Mouse (Mus musculus) erythroid progenitor cell, adult 5-6 weeks (primary cell): ENCODE results near the gene Otud7b. TPM values are rescaled to one million over a fixed set of nuclear protein-coding genes. Genes with fewer than 3 reads are reported as not detected.

Experiments
- ATAC-seq: replicated peaks from 2 replicates; pipeline ENCODE4 v1.8.0; 2016; ENCODE audit warnings: moderate number of reproducible peaks, mild to moderate bottlenecking, moderate TSS enrichment, inconsistent platforms; ENCODE audit not compliant: poor library complexity, low FRiP score, severe bottlenecking
- total RNA-seq, 2 experiments: library from RNA; stranded (forward) in 1 of 2; stranded (reverse) in 1 of 2; fragments of 150-400 nt in 1 of 2; fragments of 186-747, 209-891 nt in 1 of 2; gene quantifications; 2 replicates each; pipeline versions ENCODE4 v1.2.3 to v1.2.4; 2015 to 2017; ENCODE audit warnings: low replicate concordance in 2 of 2

Gene Otud7b
- total RNA-seq, 2 experiments from 2014 or later = 4.6 to 28.5 TPM

DNA sequence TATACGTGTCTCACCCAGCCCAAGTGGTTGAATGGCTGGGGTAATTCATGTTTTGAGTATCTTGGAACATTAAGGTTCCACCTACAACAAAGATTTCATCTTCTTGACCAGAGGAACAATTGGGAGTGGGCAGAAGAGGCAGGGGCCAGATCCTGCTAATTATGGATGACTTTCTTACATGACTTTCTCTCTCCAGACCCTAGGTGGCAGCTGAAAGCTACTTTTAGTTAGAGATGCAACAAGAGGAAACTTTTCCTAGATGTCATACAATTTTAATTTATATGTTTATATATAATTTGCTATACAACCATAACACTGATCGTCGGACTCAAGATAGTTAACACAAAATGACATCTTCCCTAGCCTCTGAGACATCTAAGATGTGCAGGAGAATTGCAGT is 103.5 kb downstream of the Otud7b start:
- ATAC-seq = no peak

DNA sequence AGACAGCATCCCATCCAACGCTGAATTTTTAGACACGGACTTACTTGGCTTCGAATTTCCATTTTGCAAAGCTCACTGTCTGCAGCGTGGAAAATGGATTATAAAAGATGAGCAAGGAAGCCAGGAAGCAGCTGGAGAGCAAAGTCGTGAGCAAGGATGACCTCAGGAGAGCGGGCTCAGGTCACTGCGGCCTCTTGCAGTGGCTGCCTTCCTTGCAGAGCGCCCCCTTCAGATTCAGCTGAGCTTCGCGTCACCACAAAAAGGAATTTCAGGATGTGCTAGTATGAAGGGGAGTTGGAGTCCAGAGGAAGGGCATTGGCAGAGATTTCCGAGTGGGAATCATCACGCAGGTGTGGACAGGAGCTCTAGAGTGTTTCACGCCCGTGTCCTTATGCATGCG is 104.9 kb downstream of the Otud7b start:
- no peak for ATAC-seq

Other genes starting within 250 kb of the Otud7b start
- gene Prpf3, start 248.6 kb upstream of the Otud7b start, total RNA-seq (2015; ENCODE audit: low replicate concordance) = 56.2 and 83.6 TPM in 2 replicates
- 37.7 and 84.2 TPM in 2 replicates for gene Prpf3, start 248.6 kb upstream of the Otud7b start, total RNA-seq (2017; ENCODE audit: low replicate concordance)
- 43.2 and 59.5 TPM in 2 replicates for gene Mrps21, start 233.0 kb upstream of the Otud7b start, total RNA-seq (2015; ENCODE audit: low replicate concordance)
- gene Mrps21, start 233.0 kb upstream of the Otud7b start, total RNA-seq (2017; ENCODE audit: low replicate concordance) = 102 and 123 TPM in 2 replicates
- not detected in 2 replicates for gene Ciart, start 222.3 kb upstream of the Otud7b start, total RNA-seq (2015; ENCODE audit: low replicate concordance)
- 1.8 TPM in 1 of 2 replicates, not detected in the other for gene Ciart, start 222.3 kb upstream of the Otud7b start, total RNA-seq (2017; ENCODE audit: low replicate concordance)
- 8.8 and 10.1 TPM in 2 replicates for gene BC028528, start 212.5 kb upstream of the Otud7b start, total RNA-seq (2015; ENCODE audit: low replicate concordance)
- 5.8 and 26.0 TPM in 2 replicates for gene BC028528, start 212.5 kb upstream of the Otud7b start, total RNA-seq (2017; ENCODE audit: low replicate concordance)
- 7.6 and 8.0 TPM in 2 replicates for gene Aph1a, start 210.6 kb upstream of the Otud7b start, total RNA-seq (2015; ENCODE audit: low replicate concordance)
- gene Aph1a, start 210.6 kb upstream of the Otud7b start, total RNA-seq (2017; ENCODE audit: low replicate concordance) = 9.6 and 14.6 TPM in 2 replicates
- not detected in 2 replicates for gene Car14, start 199.8 kb upstream of the Otud7b start, total RNA-seq (2015; ENCODE audit: low replicate concordance)
- not detected in 2 replicates for gene Car14, start 199.8 kb upstream of the Otud7b start, total RNA-seq (2017; ENCODE audit: low replicate concordance)
- gene Anp32e, start 175.3 kb upstream of the Otud7b start, total RNA-seq (2015; ENCODE audit: low replicate concordance) = 153 and 197 TPM in 2 replicates
- 541 and 717 TPM in 2 replicates for gene Anp32e, start 175.3 kb upstream of the Otud7b start, total RNA-seq (2017; ENCODE audit: low replicate concordance)
- gene Plekho1, start 108.5 kb upstream of the Otud7b start, total RNA-seq (2015; ENCODE audit: low replicate concordance) = 12.6 and 13.4 TPM in 2 replicates
- 8.6 and 18.6 TPM in 2 replicates for gene Plekho1, start 108.5 kb upstream of the Otud7b start, total RNA-seq (2017; ENCODE audit: low replicate concordance)
- 9.0 and 32.3 TPM in 2 replicates for gene Vps45, start 46.1 kb upstream of the Otud7b start, total RNA-seq (2015; ENCODE audit: low replicate concordance)
- 8.2 and 34.4 TPM in 2 replicates for gene Vps45, start 46.1 kb upstream of the Otud7b start, total RNA-seq (2017; ENCODE audit: low replicate concordance)
- gene Mtmr11, start 57.5 kb downstream of the Otud7b start, total RNA-seq (2015; ENCODE audit: low replicate concordance) = not detected in 2 replicates
- gene Mtmr11, start 57.5 kb downstream of the Otud7b start, total RNA-seq (2017; ENCODE audit: low replicate concordance) = not detected in 2 replicates
- 19.8 and 38.1 TPM in 2 replicates for gene Sf3b4, start 67.8 kb downstream of the Otud7b start, total RNA-seq (2015; ENCODE audit: low replicate concordance)
- gene Sf3b4, start 67.8 kb downstream of the Otud7b start, total RNA-seq (2017; ENCODE audit: low replicate concordance) = 6.2 and 9.5 TPM in 2 replicates
- not detected in 2 replicates for gene Sv2a, start 76.6 kb downstream of the Otud7b start, total RNA-seq (2015; ENCODE audit: low replicate concordance)
- not detected in 2 replicates for gene Sv2a, start 76.6 kb downstream of the Otud7b start, total RNA-seq (2017; ENCODE audit: low replicate concordance)
- 10.8 and 11.3 TPM in 2 replicates for gene Bola1, start 115.2 kb downstream of the Otud7b start, total RNA-seq (2015; ENCODE audit: low replicate concordance)
- gene Bola1, start 115.2 kb downstream of the Otud7b start, total RNA-seq (2017; ENCODE audit: low replicate concordance) = 4.9 and 15.5 TPM in 2 replicates
- gene Hist2h2ab, start 115.3 kb downstream of the Otud7b start, total RNA-seq (2015; ENCODE audit: low replicate concordance) = 6.8 and 8.4 TPM in 2 replicates
- 256 and 561 TPM in 2 replicates for gene Hist2h2ab, start 115.3 kb downstream of the Otud7b start, total RNA-seq (2017; ENCODE audit: low replicate concordance)
- 180 and 195 TPM in 2 replicates for gene Hist2h2ac, start 116.4 kb downstream of the Otud7b start, total RNA-seq (2015; ENCODE audit: low replicate concordance)
- gene Hist2h2ac, start 116.4 kb downstream of the Otud7b start, total RNA-seq (2017; ENCODE audit: low replicate concordance) = 7,308 and 8,144 TPM in 2 replicates
- gene Hist2h2be, start 116.6 kb downstream of the Otud7b start, total RNA-seq (2015; ENCODE audit: low replicate concordance) = 46.5 and 50.7 TPM in 2 replicates
- 35.9 and 44.5 TPM in 2 replicates for gene Hist2h2be, start 116.6 kb downstream of the Otud7b start, total RNA-seq (2017; ENCODE audit: low replicate concordance)
- 1,103 and 1,242 TPM in 2 replicates for gene Hist2h3c2, start 134.6 kb downstream of the Otud7b start, total RNA-seq (2015; ENCODE audit: low replicate concordance)
- 928 and 1,001 TPM in 2 replicates for gene Hist2h3c2, start 134.6 kb downstream of the Otud7b start, total RNA-seq (2017; ENCODE audit: low replicate concordance)
- 454 and 530 TPM in 2 replicates for gene Hist2h2aa2, start 135.7 kb downstream of the Otud7b start, total RNA-seq (2015; ENCODE audit: low replicate concordance)
- 15,181 TPM in 1 of 2 replicates, not detected in the other for gene Hist2h2aa2, start 135.7 kb downstream of the Otud7b start, total RNA-seq (2017; ENCODE audit: low replicate concordance)
- gene Hist2h2aa1, start 141.0 kb downstream of the Otud7b start, total RNA-seq (2015; ENCODE audit: low replicate concordance) = not detected in 2 replicates
- 13,356 and 26,437 TPM in 2 replicates for gene Hist2h2aa1, start 141.0 kb downstream of the Otud7b start, total RNA-seq (2017; ENCODE audit: low replicate concordance)
- gene Hist2h3c1, start 142.2 kb downstream of the Otud7b start, total RNA-seq (2015; ENCODE audit: low replicate concordance) = 79.3 and 122 TPM in 2 replicates
- 53.9 and 62.7 TPM in 2 replicates for gene Hist2h3c1, start 142.2 kb downstream of the Otud7b start, total RNA-seq (2017; ENCODE audit: low replicate concordance)
- 928 and 1,194 TPM in 2 replicates for gene Hist2h4, start 158.8 kb downstream of the Otud7b start, total RNA-seq (2015; ENCODE audit: low replicate concordance)
- gene Hist2h4, start 158.8 kb downstream of the Otud7b start, total RNA-seq (2017; ENCODE audit: low replicate concordance) = 316 and 543 TPM in 2 replicates
- gene Hist2h3b, start 164.1 kb downstream of the Otud7b start, total RNA-seq (2015; ENCODE audit: low replicate concordance) = 2,922 and 3,470 TPM in 2 replicates
- 1,426 and 2,043 TPM in 2 replicates for gene Hist2h3b, start 164.1 kb downstream of the Otud7b start, total RNA-seq (2017; ENCODE audit: low replicate concordance)
- 4,676 and 5,120 TPM in 2 replicates for gene Hist2h2bb, start 165.2 kb downstream of the Otud7b start, total RNA-seq (2015; ENCODE audit: low replicate concordance)
- gene Hist2h2bb, start 165.2 kb downstream of the Otud7b start, total RNA-seq (2017; ENCODE audit: low replicate concordance) = 18,393 and 25,698 TPM in 2 replicates
- gene Fcgr1, start 189.4 kb downstream of the Otud7b start, total RNA-seq (2015; ENCODE audit: low replicate concordance) = 3.8 and 5.0 TPM in 2 replicates
- 4.1 TPM in 1 of 2 replicates, not detected in the other for gene Fcgr1, start 189.4 kb downstream of the Otud7b start, total RNA-seq (2017; ENCODE audit: low replicate concordance)